Mouse (Mus musculus) liver, embryonic 16.5 days (tissue): ENCODE data around the gene Plekho2. TPM values are rescaled to one million over a fixed set of nuclear protein-coding genes. Genes with fewer than 3 reads are reported as not detected.
A peak's percentile ranks its signal among the peaks of the same experiment; 100 is the strongest.

ENCODE experiments used
- ATAC-seq: fragments of 200-750 bp; cut with Nextera tagmentation; 2 replicates; pipeline ENCODE4 v1.8.0; 2017; ENCODE audit warnings: low read depth, mild to moderate bottlenecking, moderate number of reproducible peaks, moderate library complexity
- H3K27ac ChIP-seq: fragments of 300-500 bp; sonication (generic); 2 replicates; pipeline ENCODE4 v1.5.1; 2014; ENCODE audit warnings: mild to moderate bottlenecking, low read length
- H3K27me3 ChIP-seq: fragments of 300-500 bp; sonication (generic); 2 replicates; pipeline ENCODE4 v1.6.1; 2014; ENCODE audit warnings: low read depth, low read length, mixed read lengths; ENCODE audit not compliant: control insufficient read depth, insufficient read depth
- H3K36me3 ChIP-seq: fragments of 300-500 bp; sonication (generic); 2 replicates; pipeline ENCODE4 v1.6.1; 2014; ENCODE audit warnings: mild to moderate bottlenecking; ENCODE audit not compliant: control insufficient read depth, insufficient read depth
- H3K4me1 ChIP-seq: fragments of 300-500 bp; sonication (generic); 2 replicates; pipeline ENCODE4 v1.6.1; 2014; ENCODE audit warnings: low read depth, low read length, mixed read lengths; ENCODE audit not compliant: control insufficient read depth
- H3K4me2 ChIP-seq: fragments of 300-500 bp; sonication (generic); 2 replicates; pipeline ENCODE4 v1.6.1; 2014; ENCODE audit warnings: low read depth, low read length, mixed read lengths
- H3K4me3 ChIP-seq: fragments of 300-500 bp; sonication (generic); 2 replicates; pipeline ENCODE4 v1.5.1; 2014; ENCODE audit warnings: low read depth, mild to moderate bottlenecking, low read length
- H3K9ac ChIP-seq: fragments of 300-500 bp; sonication (generic); 2 replicates; pipeline ENCODE4 v1.6.1; 2014; ENCODE audit warnings: low read depth, low read length
- H3K9me3 ChIP-seq: fragments of 300-500 bp; sonication (generic); replicated peaks from 2 replicates; pipeline ENCODE4 v1.6.1; 2016; ENCODE audit warnings: low read length; ENCODE audit not compliant: control insufficient read depth
- WGBS: fragments of 180-500 bp; shearing (Covaris S2); extraction: QIAGEN DNeasy Blood & Tissue Kit; methylation state at CpG from one replicate; pipeline ENCODE4 v1.1.7; 2014; ENCODE audit not compliant: insufficient replicate concordance; 5-methylcytosine and 5-hydroxymethylcytosine counted together
- polyA plus RNA-seq: library from polyadenylated mRNA; unstranded; fragments of >200 nt; fragmentation: Nextera tagmentation; extraction: Ambion mirVana; gene quantifications from 2 replicates; pipeline ENCODE4 v1.2.1, GENCODE M21; 2015

Gene Plekho2
- polyA plus RNA-seq, 1 experiment from 2014 or later, result 24.5 TPM

- H3K4me2 ChIP-seq, result no peak overlapping the region
- peaks cover 76% of the 10 kb centered on the region for H3K4me1 ChIP-seq
- 0 out of 2 replicates have a peak, but pooled peaks have one; percentile 1 for ATAC-seq
- H3K9me3 ChIP-seq, result no peaks in the 10 kb centered on the region
- H3K4me3 ChIP-seq, result no peak overlapping the region
- 19% methylated on average over 5 of the region's 5 CpGs for WGBS
- H3K27ac ChIP-seq, result peak overlapping the region; percentile 58
- H3K36me3 ChIP-seq, result peaks cover 18% of the 10 kb centered on the region
- H3K27me3 ChIP-seq, result no peaks in the 10 kb centered on the region
- H3K9ac ChIP-seq, result no peak overlapping the region
These were observed 28.8 kb downstream of the Plekho2 start for GRCm38 (mm10) chr9:65551035-65551434.

- no peak for ATAC-seq
- H3K4me3 ChIP-seq, result no peak overlapping the region
- 38% methylated on average over 7 of the region's 7 CpGs for WGBS
- peak overlapping the region; percentile 58 for H3K27ac ChIP-seq
- no peak overlapping the region for H3K4me2 ChIP-seq
- H3K36me3 ChIP-seq, result peaks cover 14% of the 10 kb centered on the region
- peaks cover 76% of the 10 kb centered on the region for H3K4me1 ChIP-seq
- no peak overlapping the region for H3K9ac ChIP-seq
- H3K27me3 ChIP-seq, result no peaks in the 10 kb centered on the region
- no peaks in the 10 kb centered on the region for H3K9me3 ChIP-seq
These were observed 29.6 kb downstream of the Plekho2 start for GRCm38 (mm10) chr9:65550079-65550831.

- peaks cover 73% of the 10 kb centered on the region for H3K4me1 ChIP-seq
- H3K4me3 ChIP-seq, result no peak overlapping the region
- no peaks in the 10 kb centered on the region for H3K27me3 ChIP-seq
- no peak for ATAC-seq
- peaks cover 14% of the 10 kb centered on the region for H3K36me3 ChIP-seq
- no peak overlapping the region for H3K4me2 ChIP-seq
- no peak overlapping the region for H3K9ac ChIP-seq
- WGBS, result 46% methylated on average over 5 of the region's 5 CpGs
- H3K27ac ChIP-seq, result no peak overlapping the region
- no peaks in the 10 kb centered on the region for H3K9me3 ChIP-seq
These were observed 30.2 kb downstream of the Plekho2 start for GRCm38 (mm10) chr9:65549643-65550042.

GRCm38 (mm10) chr9:65549139-65549538, 30.7 kb downstream of the Plekho2 start:
- H3K36me3 ChIP-seq, result peaks cover 11% of the 10 kb centered on the region
- no peak overlapping the region for H3K27ac ChIP-seq
- ATAC-seq, result no peak
- H3K4me2 ChIP-seq, result no peak overlapping the region
- WGBS, result 80% methylated on average over 3 of the region's 3 CpGs
- H3K9ac ChIP-seq, result no peak overlapping the region
- no peaks in the 10 kb centered on the region for H3K27me3 ChIP-seq
- H3K4me3 ChIP-seq, result no peak overlapping the region
- H3K4me1 ChIP-seq, result peaks cover 68% of the 10 kb centered on the region
- H3K9me3 ChIP-seq, result no peaks in the 10 kb centered on the region

GRCm38 (mm10) chr9:65548311-65548710, 31.5 kb downstream of the Plekho2 start:
- WGBS, result 87% methylated on average over 8 of the region's 8 CpGs
- Histone ChIP-seq H3K27ac (no peak overlapping the region), H3K4me1 (peaks cover 59% of the 10 kb centered on the region)

GRCm38 (mm10) chr9:65547844-65548243, 32.0 kb downstream of the Plekho2 start:
- Histone ChIP-seq H3K36me3 (peaks cover 1% of the 10 kb centered on the region; the same call in 1 of the 2 replicates), H3K27ac (no peak overlapping the region), H3K9me3 (no peaks in the 10 kb centered on the region), H3K4me3 (no peak overlapping the region), H3K9ac (no peak overlapping the region), H3K4me2 (no peak overlapping the region), H3K4me1 (peaks cover 55% of the 10 kb centered on the region), H3K27me3 (no peaks in the 10 kb centered on the region)
- no peak for ATAC-seq
- WGBS, result 49% methylated on average over 4 of the region's 4 CpGs

More at GRCm38 (mm10) chr9:65548311-65548710, 31.5 kb downstream of the Plekho2 start:
- no peak overlapping the region for H3K9ac ChIP-seq
- no peak for ATAC-seq
- H3K27me3 ChIP-seq, result no peaks in the 10 kb centered on the region
- H3K4me2 ChIP-seq, result no peak overlapping the region
- H3K9me3 ChIP-seq, result no peaks in the 10 kb centered on the region
- H3K4me3 ChIP-seq, result no peak overlapping the region
- peaks cover 6% of the 10 kb centered on the region; the same call in 1 of the 2 replicates for H3K36me3 ChIP-seq

- no peaks in the 10 kb centered on the region for H3K36me3 ChIP-seq
- ATAC-seq, result no peak
- H3K9me3 ChIP-seq, result no peaks in the 10 kb centered on the region
- H3K4me3 ChIP-seq, result no peak overlapping the region
- H3K27me3 ChIP-seq, result no peaks in the 10 kb centered on the region
- peaks cover 54% of the 10 kb centered on the region for H3K4me1 ChIP-seq
- H3K9ac ChIP-seq, result no peak overlapping the region
- peak overlapping the region; percentile 73 for H3K27ac ChIP-seq
- H3K4me2 ChIP-seq, result no peak overlapping the region
- 77% methylated on average over 5 of the region's 5 CpGs for WGBS
These were observed 32.7 kb downstream of the Plekho2 start for GRCm38 (mm10) chr9:65547111-65547510.

GRCm38 (mm10) chr9:65546413-65546695, 33.5 kb downstream of the Plekho2 start:
- H3K4me3 ChIP-seq, result no peak overlapping the region
- H3K27me3 ChIP-seq, result no peaks in the 10 kb centered on the region
- 23% methylated on average over 4 of the region's 4 CpGs for WGBS
- no peaks in the 10 kb centered on the region for H3K9me3 ChIP-seq
- ATAC-seq, result peak; percentile 57
- H3K27ac ChIP-seq, result peak overlapping the region; percentile 73
- peaks cover 54% of the 10 kb centered on the region for H3K4me1 ChIP-seq
- H3K36me3 ChIP-seq, result no peaks in the 10 kb centered on the region
- H3K4me2 ChIP-seq, result no peak overlapping the region
- peak overlapping the region; percentile 34 for H3K9ac ChIP-seq

GRCm38 (mm10) chr9:65545635-65546412, 34.0 kb downstream of the Plekho2 start:
- Histone ChIP-seq H3K27ac (peak overlapping the region; percentile 73), H3K4me1 (peaks cover 53% of the 10 kb centered on the region), H3K9me3 (no peaks in the 10 kb centered on the region), H3K27me3 (no peaks in the 10 kb centered on the region), H3K9ac (no peak overlapping the region; the same call in none of the 2 replicates), H3K4me2 (0 out of 2 replicates have a peak overlapping the region, but pooled peaks have one; percentile 6), H3K4me3 (no peak overlapping the region), H3K36me3 (no peaks in the 10 kb centered on the region)
- ATAC-seq, result no peak
- 64% methylated on average over 10 of the region's 10 CpGs for WGBS
